Mouse (Mus musculus) granulocyte monocyte progenitor cell, adult 5-6 weeks (primary cell): ENCODE results near the gene Slc30a3. TPM values are rescaled to one million over a fixed set of nuclear protein-coding genes. Genes with fewer than 3 reads are reported as not detected.
A peak's percentile ranks its signal among the peaks of the same experiment; 100 is the strongest.

Source experiments
- ATAC-seq: replicated peaks from 2 replicates; pipeline ENCODE4 v1.8.0; 2016; ENCODE audit warnings: mild to moderate bottlenecking, moderate TSS enrichment, inconsistent platforms; ENCODE audit not compliant: poor library complexity, severe bottlenecking
- total RNA-seq, 2 experiments: library from RNA; stranded (forward) in 1 of 2; stranded (reverse) in 1 of 2; fragments of 200-712, 200-1000 nt in 1 of 2; fragments of >200 nt in 1 of 2; fragmentation: Nextera tagmentation in 1 of 2; gene quantifications; 2 replicates each; pipeline ENCODE4 v1.2.3; 2014 to 2017

The Slc30a3 gene
- total RNA-seq (2014; fragmentation: Nextera tagmentation) (not detected in 2 replicates), total RNA-seq (2017) (not detected in 2 replicates)

- ATAC-seq: no peak
Observed at GRCm38 (mm10) chr5:31108000-31108490, at the start of gene Slc30a3. Slc30a3 (minus strand) TSS chr5:31108237.

GRCm38 (mm10) chr5:31154152-31154553 is 46.1 kb upstream of the Slc30a3 start, which contains the start of gene Mpv17:
Mpv17 (minus strand) TSS chr5:31154251.
- peak; percentile 88 for ATAC-seq

- ATAC-seq: peak; percentile 10
Observed at GRCm38 (mm10) chr5:31153516-31154151, 45.6 kb upstream of the Slc30a3 start.

- no peak for ATAC-seq
Observed at GRCm38 (mm10) chr5:31151746-31152145, 43.7 kb upstream of the Slc30a3 start.

GRCm38 (mm10) chr5:31149781-31150180 is 41.7 kb upstream of the Slc30a3 start:
- ATAC-seq: no peak

GRCm38 (mm10) chr5:31138968-31139425 is 31.0 kb upstream of the Slc30a3 start:
- ATAC-seq: 0 out of 2 replicates have a peak, but pooled peaks have one; percentile 20

- peak; percentile 25 for ATAC-seq
Observed at GRCm38 (mm10) chr5:31138241-31138967, 30.4 kb upstream of the Slc30a3 start, which contains the start of gene Ucn. Ucn (minus strand) TSS chr5:31138829.

GRCm38 (mm10) chr5:31137658-31138057 is 29.6 kb upstream of the Slc30a3 start:
- no peak for ATAC-seq

GRCm38 (mm10) chr5:31136730-31137424 is 28.8 kb upstream of the Slc30a3 start:
- ATAC-seq: no peak

- ATAC-seq: no peak
Observed at GRCm38 (mm10) chr5:31126050-31126449, 18.0 kb upstream of the Slc30a3 start.

GRCm38 (mm10) chr5:31123481-31123880 is 15.4 kb upstream of the Slc30a3 start:
- ATAC-seq: no peak

- ATAC-seq: no peak
Observed at GRCm38 (mm10) chr5:31121111-31121510, 13.1 kb upstream of the Slc30a3 start.

GRCm38 (mm10) chr5:31116912-31117311 is 8.9 kb upstream of the Slc30a3 start:
- no peak for ATAC-seq

- no peak for ATAC-seq
Observed at GRCm38 (mm10) chr5:31116354-31116753, 8.3 kb upstream of the Slc30a3 start, which contains the start of gene Trim54. Trim54 (plus strand) TSS chr5:31116712.

- no peak for ATAC-seq
Observed at GRCm38 (mm10) chr5:31110781-31111180, 2.7 kb upstream of the Slc30a3 start.

GRCm38 (mm10) chr5:31105814-31106335 is 2.2 kb downstream of the Slc30a3 start, which contains the start of gene Dnajc5g:
Dnajc5g (plus strand) TSS chr5:31106285.
- ATAC-seq: peak; percentile 55

GRCm38 (mm10) chr5:31095711-31096480 is 12.1 kb downstream of the Slc30a3 start:
- ATAC-seq: no peak

GRCm38 (mm10) chr5:31094799-31095691 is 13.0 kb downstream of the Slc30a3 start:
- peak; percentile 95 for ATAC-seq
